Mouse (Mus musculus) c-Kit-positive CD71-positive TER-119-negative erythroid progenitor cells, embryonic 14.5 days (primary cell): ENCODE data around the gene Itgam.

Experiments
- DNase-seq: peaks from one replicate; pipeline ENCODE4 v3.0.0-alpha.2; 2013; ENCODE audit warnings: low read depth

The Itgam gene

GRCm38 (mm10) chr7:128057860-128058259, 4.6 kb upstream of the Itgam start:
- no peak for DNase-seq

- no peak for DNase-seq
Measured at GRCm38 (mm10) chr7:128058576-128058975, 3.9 kb upstream of the Itgam start.

GRCm38 (mm10) chr7:128059091-128059490, 3.3 kb upstream of the Itgam start:
- no peak for DNase-seq

GRCm38 (mm10) chr7:128063211-128063781, 856 bp downstream of the Itgam start:
- DNase-seq: no peak

GRCm38 (mm10) chr7:128065547-128065946, 3.1 kb downstream of the Itgam start:
- DNase-seq: no peak

GRCm38 (mm10) chr7:128067847-128068246, 5.4 kb downstream of the Itgam start:
- no peak for DNase-seq

GRCm38 (mm10) chr7:128069844-128070243, 7.4 kb downstream of the Itgam start:
- no peak for DNase-seq

GRCm38 (mm10) chr7:128071816-128072215, 9.4 kb downstream of the Itgam start:
- DNase-seq: no peak

GRCm38 (mm10) chr7:128080012-128080411, 17.6 kb downstream of the Itgam start:
- no peak for DNase-seq

GRCm38 (mm10) chr7:128089141-128089540, 26.7 kb downstream of the Itgam start:
- no peak for DNase-seq

- no peak for DNase-seq
Measured at GRCm38 (mm10) chr7:128098135-128098534, 35.7 kb downstream of the Itgam start.

- DNase-seq: no peak
Measured at GRCm38 (mm10) chr7:128100742-128101357, 38.4 kb downstream of the Itgam start.

GRCm38 (mm10) chr7:128105246-128105645, 42.8 kb downstream of the Itgam start:
- DNase-seq: no peak

GRCm38 (mm10) chr7:128107462-128107861, 45.0 kb downstream of the Itgam start:
- no peak for DNase-seq

GRCm38 (mm10) chr7:128110314-128110713, 47.9 kb downstream of the Itgam start:
- DNase-seq: no peak

- no peak for DNase-seq
Measured at GRCm38 (mm10) chr7:128112131-128112530, 49.7 kb downstream of the Itgam start.

GRCm38 (mm10) chr7:128114371-128115105, 52.1 kb downstream of the Itgam start:
- DNase-seq: no peak

- DNase-seq: no peak
Measured at GRCm38 (mm10) chr7:128115211-128115958, 52.9 kb downstream of the Itgam start.

GRCm38 (mm10) chr7:128116396-128116795, 54.0 kb downstream of the Itgam start:
- DNase-seq: no peak

- no peak for DNase-seq
Measured at GRCm38 (mm10) chr7:128119726-128120490, 57.5 kb downstream of the Itgam start.

- DNase-seq: no peak
Measured at GRCm38 (mm10) chr7:128128741-128129720, 66.6 kb downstream of the Itgam start, which contains the start of gene Itgax. TSS of gene Itgax (plus strand) at chr7:128129547.
